Mouse (Mus musculus) forebrain, embryonic 15.5 days (tissue): ENCODE measurements around the gene Otop3. TPM values are rescaled to one million over a fixed set of nuclear protein-coding genes. Genes with fewer than 3 reads are reported as not detected.

Source experiments
- ATAC-seq: fragments of 200-750 bp; cut with Nextera tagmentation; replicated peaks from 2 replicates; pipeline ENCODE4 v1.8.0; 2017; ENCODE audit warnings: mild to moderate bottlenecking, moderate TSS enrichment, moderate library complexity
- H3K27ac ChIP-seq: fragments of 300-500 bp; sonication (generic); replicated peaks from 2 replicates; pipeline ENCODE4 v1.5.1; 2015; ENCODE audit warnings: mild to moderate bottlenecking, inconsistent platforms
- H3K27me3 ChIP-seq: fragments of 300-500 bp; sonication (generic); 2 replicates; pipeline ENCODE4 v1.6.1; 2015; ENCODE audit warnings: inconsistent platforms
- H3K36me3 ChIP-seq: fragments of 300-500 bp; sonication (generic); 2 replicates; pipeline ENCODE4 v1.6.1; 2015; ENCODE audit warnings: mild to moderate bottlenecking, inconsistent platforms
- H3K4me1 ChIP-seq: fragments of 300-500 bp; sonication (generic); 2 replicates; pipeline ENCODE4 v1.6.1; 2015; ENCODE audit warnings: inconsistent platforms
- H3K4me2 ChIP-seq: fragments of 300-500 bp; sonication (generic); replicated peaks from 2 replicates; pipeline ENCODE4 v1.6.1; 2015; ENCODE audit warnings: mild to moderate bottlenecking, inconsistent platforms
- H3K4me3 ChIP-seq: fragments of 300-500 bp; sonication (generic); 2 replicates; pipeline ENCODE4 v1.5.1; 2015; ENCODE audit warnings: mild to moderate bottlenecking, inconsistent platforms
- H3K9ac ChIP-seq: fragments of 300-500 bp; sonication (generic); replicated peaks from 2 replicates; pipeline ENCODE4 v1.6.1; 2015; ENCODE audit warnings: mild to moderate bottlenecking, inconsistent platforms
- H3K9me3 ChIP-seq: fragments of 300-500 bp; sonication (generic); 2 replicates; pipeline ENCODE4 v1.6.1; 2016; ENCODE audit warnings: inconsistent platforms
- WGBS: fragments of 180-500 bp; shearing (Covaris S2); methylation state at CpG from one replicate; pipeline ENCODE4 v1.1.7; 2015; ENCODE audit warnings: mixed read lengths; 5-methylcytosine and 5-hydroxymethylcytosine counted together
- polyA plus RNA-seq: library from polyadenylated mRNA; unstranded; fragments of >200 nt; fragmentation: Nextera tagmentation; extraction: Ambion mirVana; gene quantifications from 2 replicates; pipeline ENCODE4 v1.2.1, GENCODE M21; 2015

Otop3 gene
- 0.10 and 0.25 TPM in 2 replicates for polyA plus RNA-seq

DNA sequence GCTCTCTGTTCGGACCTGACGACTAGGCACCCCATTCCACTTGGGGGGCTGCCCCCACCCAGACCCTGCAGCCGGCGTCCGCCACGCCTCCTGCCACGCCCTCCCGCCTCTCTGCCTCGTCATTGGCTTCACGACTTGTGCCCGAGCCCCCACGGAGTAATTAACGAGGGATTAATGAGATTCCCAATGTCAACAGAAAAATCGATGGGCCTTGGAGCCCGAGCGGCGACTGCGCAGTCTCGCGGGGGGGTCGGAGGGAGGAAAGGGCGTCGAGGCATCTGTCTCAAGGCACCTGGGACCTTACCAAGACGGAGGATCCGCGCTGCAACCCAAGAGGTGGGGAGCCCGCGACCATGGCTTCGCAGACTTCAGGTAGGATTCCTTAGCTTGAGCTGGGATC lies at the start of gene Otop3:
Otop3 (plus strand) TSS at position 201 of the 400 bp plus-strand sequence.
- 3% methylated on average over 29 of the region's 29 CpGs for WGBS

DNA sequence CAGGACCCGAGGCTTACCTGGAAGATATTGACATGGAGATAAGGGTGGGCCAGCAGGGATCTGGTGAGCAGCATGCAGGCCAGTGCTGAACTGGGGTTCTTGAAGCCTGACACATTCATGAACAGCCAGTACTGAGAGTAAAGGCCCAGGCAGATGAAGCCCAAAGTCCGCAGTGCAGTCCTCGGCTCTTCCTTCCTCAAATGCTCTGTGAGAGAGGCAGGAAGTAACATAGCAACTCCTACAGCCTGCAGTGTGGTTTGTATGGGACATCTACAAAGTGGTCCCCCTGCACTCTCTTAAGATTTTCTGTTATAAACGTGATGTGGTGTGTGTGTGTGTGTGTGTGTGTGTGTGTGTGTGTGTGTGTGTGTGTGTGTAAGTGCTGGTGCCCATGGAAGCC lies 49.2 kb upstream of the Otop3 start:
- H3K9ac ChIP-seq = no peak overlapping the region
- H3K36me3 ChIP-seq = no peaks in the 10 kb centered on the region
- H3K9me3 ChIP-seq = no peaks in the 10 kb centered on the region

More for the DNA sequence above, at the start of gene Otop3:
- no peaks in the 10 kb centered on the region for H3K9me3 ChIP-seq
- H3K27me3 ChIP-seq = peaks cover 19% of the 10 kb centered on the region
- no peaks in the 10 kb centered on the region for H3K36me3 ChIP-seq
- peak within 1 kb of the TSS; percentile 25 for H3K4me3 ChIP-seq
- ATAC-seq = no peak
- H3K9ac ChIP-seq = no peak within 1 kb of the TSS; the same call in 1 of the 2 replicates
- H3K4me2 ChIP-seq = peak within 1 kb of the TSS; percentile 47
- peaks cover 9% of the 10 kb centered on the region for H3K4me1 ChIP-seq
- H3K27ac ChIP-seq = no peak within 1 kb of the TSS

DNA sequence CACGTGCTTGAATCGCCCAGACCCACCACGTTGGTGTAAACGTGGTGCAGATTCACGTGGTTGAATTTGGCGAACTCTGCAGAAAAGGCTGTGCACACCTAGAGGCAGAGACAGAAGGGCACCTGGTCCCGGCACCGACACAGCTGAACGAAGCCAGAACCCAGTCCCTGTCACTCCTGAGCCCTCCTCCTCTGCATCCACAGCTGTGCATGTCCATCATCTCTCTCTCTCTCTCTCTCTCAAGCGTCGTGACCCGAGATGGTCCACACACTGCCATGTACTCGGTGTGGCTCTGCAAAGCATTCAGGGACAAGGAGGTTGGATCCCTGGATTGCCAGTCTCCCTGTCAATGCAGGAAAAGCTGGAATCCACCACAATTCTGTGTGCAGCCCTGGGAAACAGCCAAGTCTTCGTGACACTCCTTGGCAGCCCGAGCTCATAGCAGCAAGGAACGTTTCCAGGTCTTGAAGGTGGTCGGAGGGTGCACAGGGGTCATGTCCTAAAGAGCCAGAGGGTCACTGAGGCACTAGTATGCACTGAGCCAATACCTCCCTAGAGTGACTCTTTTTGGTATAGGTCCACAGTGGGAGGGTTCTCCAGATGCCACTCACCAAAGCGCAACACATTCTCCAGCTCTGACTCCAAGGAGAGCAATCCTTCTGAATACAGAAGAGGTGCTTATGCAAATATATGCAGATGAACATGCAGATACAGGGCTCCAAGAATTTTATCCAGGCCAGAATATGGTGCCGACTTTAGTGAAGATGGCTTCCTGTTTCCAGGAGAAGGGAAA lies 48.1 kb upstream of the Otop3 start:
- H3K4me3 ChIP-seq = no peak overlapping the region
- no peak overlapping the region for H3K4me2 ChIP-seq
- no peaks in the 10 kb centered on the region for H3K36me3 ChIP-seq
- H3K9ac ChIP-seq = no peak overlapping the region
- no peaks in the 10 kb centered on the region for H3K9me3 ChIP-seq
- H3K27ac ChIP-seq = peak overlapping the region; percentile 66
- no peaks in the 10 kb centered on the region for H3K27me3 ChIP-seq
- 65% methylated on average over 19 of the region's 19 CpGs for WGBS
- peak; percentile 61; the same call in 1 of the 2 replicates for ATAC-seq
- H3K4me1 ChIP-seq = peaks cover 16% of the 10 kb centered on the region

More for the DNA sequence above, 49.2 kb upstream of the Otop3 start:
- H3K4me3 ChIP-seq = no peak overlapping the region
- peaks cover 16% of the 10 kb centered on the region for H3K4me1 ChIP-seq
- no peaks in the 10 kb centered on the region for H3K27me3 ChIP-seq
- no peak overlapping the region for H3K4me2 ChIP-seq
- H3K27ac ChIP-seq = no peak overlapping the region
- no peak for ATAC-seq
- WGBS = 74% methylated on average over 4 of the region's 4 CpGs

DNA sequence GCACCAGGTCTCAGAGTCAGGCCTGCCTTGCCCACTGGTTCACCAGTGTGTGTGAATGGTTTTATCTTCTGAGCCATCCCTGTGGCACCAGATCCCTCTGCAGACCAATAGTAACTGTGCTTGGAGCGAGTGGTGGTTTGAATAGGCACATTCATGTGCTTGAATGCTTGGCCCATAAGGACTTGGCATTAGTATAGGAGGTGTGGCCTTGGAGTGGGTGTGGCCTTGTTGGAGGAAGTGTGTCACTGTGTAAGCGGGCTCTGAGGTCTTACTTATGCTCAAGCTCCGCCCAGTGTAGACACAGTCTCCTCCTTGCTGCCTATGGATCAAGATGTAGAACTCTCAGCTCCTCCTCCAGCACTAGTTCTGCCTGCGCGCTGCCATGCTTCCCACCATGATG lies 47.1 kb upstream of the Otop3 start:
- ATAC-seq = no peak
- whole genome bisulfite sequencing = 69% methylated on average over 5 of the region's 5 CpGs
- H3K27ac ChIP-seq = no peak overlapping the region

DNA sequence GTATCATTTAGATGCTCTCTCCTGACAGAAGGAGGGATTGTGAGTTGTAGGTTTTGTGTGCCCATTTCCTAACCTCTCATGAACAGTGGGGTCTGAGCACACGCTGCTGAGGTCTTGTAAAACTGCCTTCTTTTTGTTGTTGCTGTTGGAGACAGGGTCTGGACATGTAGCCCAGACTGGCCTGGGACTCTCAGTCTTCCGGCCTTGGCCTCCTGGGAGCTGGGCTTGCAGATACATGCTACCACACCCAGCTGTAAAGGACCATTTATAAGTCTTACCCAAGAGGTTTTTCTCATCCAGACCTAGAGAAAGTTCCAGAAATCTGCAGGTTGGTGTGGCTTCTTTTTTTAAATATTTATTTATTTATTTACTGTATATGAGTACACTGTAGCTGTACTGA lies 46.2 kb upstream of the Otop3 start:
- Histone ChIP-seq H3K4me3 (no peak overlapping the region), H3K4me1 (peaks cover 16% of the 10 kb centered on the region), H3K27me3 (no peaks in the 10 kb centered on the region), H3K36me3 (no peaks in the 10 kb centered on the region), H3K4me2 (no peak overlapping the region), H3K9ac (no peak overlapping the region), H3K27ac (no peak overlapping the region), H3K9me3 (no peaks in the 10 kb centered on the region)
- WGBS = 88% methylated on average over 2 of the region's 2 CpGs
- no peak for ATAC-seq

More for the DNA sequence above, 47.1 kb upstream of the Otop3 start:
- H3K27me3 ChIP-seq = no peaks in the 10 kb centered on the region
- H3K4me3 ChIP-seq = no peak overlapping the region
- H3K4me1 ChIP-seq = peaks cover 16% of the 10 kb centered on the region
- no peaks in the 10 kb centered on the region for H3K36me3 ChIP-seq
- H3K4me2 ChIP-seq = no peak overlapping the region
- H3K9me3 ChIP-seq = no peaks in the 10 kb centered on the region
- H3K9ac ChIP-seq = no peak overlapping the region

DNA sequence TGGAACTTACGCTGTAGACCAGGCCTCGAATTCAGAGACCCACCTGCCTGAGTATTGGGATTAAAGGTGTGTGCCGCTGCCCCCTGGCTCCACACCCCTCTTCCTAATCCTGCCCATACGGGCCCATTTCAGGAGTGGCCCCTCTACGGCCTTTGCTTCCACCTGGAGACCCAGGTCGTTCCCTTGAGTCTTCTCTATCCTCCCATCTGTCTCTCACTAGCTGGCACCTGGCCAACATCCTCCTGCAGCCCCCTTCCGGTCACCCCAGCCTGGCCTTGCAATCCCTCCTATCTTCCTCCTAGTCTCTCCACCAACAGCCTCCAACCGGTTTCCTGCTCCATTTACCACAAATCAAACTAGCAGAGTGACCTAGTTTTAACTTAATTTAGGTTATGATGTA lies 44.6 kb upstream of the Otop3 start:
- no peaks in the 10 kb centered on the region for H3K36me3 ChIP-seq
- no peaks in the 10 kb centered on the region for H3K9me3 ChIP-seq
- H3K4me3 ChIP-seq = no peak overlapping the region
- no peak overlapping the region for H3K27ac ChIP-seq
- H3K27me3 ChIP-seq = no peaks in the 10 kb centered on the region
- H3K4me1 ChIP-seq = peaks cover 16% of the 10 kb centered on the region
- 82% methylated on average over 8 of the region's 8 CpGs for WGBS
- no peak for ATAC-seq
- H3K9ac ChIP-seq = no peak overlapping the region
- no peak overlapping the region for H3K4me2 ChIP-seq

DNA sequence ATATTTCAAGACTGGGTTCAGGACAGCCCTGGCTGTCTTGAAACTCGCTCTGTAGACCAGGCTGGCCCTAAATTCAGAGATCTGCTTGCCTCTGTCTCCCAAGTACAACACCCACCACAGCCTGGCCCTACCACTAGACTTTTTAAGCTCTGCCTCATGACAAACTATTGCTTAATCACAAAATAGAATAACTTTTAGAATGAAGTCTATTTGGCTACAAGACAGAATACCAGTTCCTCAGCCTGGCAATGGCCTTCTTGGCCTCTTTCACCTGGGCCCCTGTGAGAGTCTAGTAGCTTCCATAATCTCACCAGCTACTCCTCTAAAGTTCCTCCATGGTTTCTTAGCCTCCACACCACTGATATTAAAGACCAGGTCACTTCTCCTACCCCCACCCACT lies 44.2 kb upstream of the Otop3 start:
- no peak overlapping the region for H3K4me3 ChIP-seq
- H3K9ac ChIP-seq = no peak overlapping the region
- no peak overlapping the region for H3K4me2 ChIP-seq
- no peaks in the 10 kb centered on the region for H3K36me3 ChIP-seq
- no peaks in the 10 kb centered on the region for H3K9me3 ChIP-seq
- WGBS = 87% methylated on average over 1 of the region's 1 CpGs
- ATAC-seq = no peak
- H3K27me3 ChIP-seq = no peaks in the 10 kb centered on the region
- peaks cover 16% of the 10 kb centered on the region for H3K4me1 ChIP-seq
- no peak overlapping the region for H3K27ac ChIP-seq

DNA sequence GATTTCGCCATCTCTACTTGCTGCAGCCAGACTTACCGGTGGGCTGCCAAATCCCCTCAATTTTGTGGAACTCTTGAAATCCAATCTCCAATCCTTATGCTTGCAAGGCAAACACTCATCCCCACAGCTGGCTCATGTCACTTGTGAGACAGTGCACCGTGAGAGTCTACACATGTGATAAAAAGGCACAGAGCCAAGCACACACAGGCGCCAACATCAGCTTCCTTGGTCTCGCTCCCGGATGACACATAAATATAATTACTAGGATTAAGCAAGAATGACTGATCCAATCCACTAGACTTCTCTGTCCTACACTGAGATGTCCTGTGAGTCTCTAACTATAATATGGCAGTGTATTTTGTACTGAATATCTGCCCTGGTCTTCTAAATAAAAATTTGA lies 43.6 kb upstream of the Otop3 start:
- ATAC-seq = no peak
- Histone ChIP-seq H3K4me2 (no peak overlapping the region), H3K9me3 (no peaks in the 10 kb centered on the region), H3K27ac (no peak overlapping the region), H3K27me3 (no peaks in the 10 kb centered on the region), H3K9ac (no peak overlapping the region), H3K4me3 (no peak overlapping the region), H3K4me1 (peaks cover 15% of the 10 kb centered on the region), H3K36me3 (no peaks in the 10 kb centered on the region)
- 69% methylated on average over 6 of the region's 6 CpGs for whole genome bisulfite sequencing

DNA sequence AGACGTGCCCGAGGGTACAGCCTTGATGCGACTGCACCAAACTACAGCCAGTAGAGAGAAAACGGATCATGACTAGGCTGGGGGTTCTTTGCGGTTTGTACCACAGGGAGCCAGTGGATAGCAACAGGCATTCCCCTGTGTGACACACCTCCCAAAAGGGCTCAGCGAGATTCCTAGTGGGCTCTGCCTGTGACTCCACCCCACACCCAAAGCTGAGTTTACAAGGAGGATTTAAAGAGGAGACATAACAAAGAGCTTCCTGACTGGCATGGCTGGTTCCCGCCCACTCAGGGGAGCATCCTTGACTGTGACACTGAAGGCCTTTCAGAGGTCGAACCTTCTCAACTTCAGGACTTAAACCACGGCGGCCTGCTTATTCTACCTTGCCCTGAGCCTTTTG lies 43.0 kb upstream of the Otop3 start:
- Histone ChIP-seq H3K27ac (no peak overlapping the region), H3K9ac (no peak overlapping the region), H3K27me3 (no peaks in the 10 kb centered on the region), H3K9me3 (no peaks in the 10 kb centered on the region), H3K4me1 (peaks cover 10% of the 10 kb centered on the region), H3K4me3 (no peak overlapping the region), H3K36me3 (no peaks in the 10 kb centered on the region), H3K4me2 (no peak overlapping the region)
- WGBS = 85% methylated on average over 10 of the region's 10 CpGs
- no peak for ATAC-seq

DNA sequence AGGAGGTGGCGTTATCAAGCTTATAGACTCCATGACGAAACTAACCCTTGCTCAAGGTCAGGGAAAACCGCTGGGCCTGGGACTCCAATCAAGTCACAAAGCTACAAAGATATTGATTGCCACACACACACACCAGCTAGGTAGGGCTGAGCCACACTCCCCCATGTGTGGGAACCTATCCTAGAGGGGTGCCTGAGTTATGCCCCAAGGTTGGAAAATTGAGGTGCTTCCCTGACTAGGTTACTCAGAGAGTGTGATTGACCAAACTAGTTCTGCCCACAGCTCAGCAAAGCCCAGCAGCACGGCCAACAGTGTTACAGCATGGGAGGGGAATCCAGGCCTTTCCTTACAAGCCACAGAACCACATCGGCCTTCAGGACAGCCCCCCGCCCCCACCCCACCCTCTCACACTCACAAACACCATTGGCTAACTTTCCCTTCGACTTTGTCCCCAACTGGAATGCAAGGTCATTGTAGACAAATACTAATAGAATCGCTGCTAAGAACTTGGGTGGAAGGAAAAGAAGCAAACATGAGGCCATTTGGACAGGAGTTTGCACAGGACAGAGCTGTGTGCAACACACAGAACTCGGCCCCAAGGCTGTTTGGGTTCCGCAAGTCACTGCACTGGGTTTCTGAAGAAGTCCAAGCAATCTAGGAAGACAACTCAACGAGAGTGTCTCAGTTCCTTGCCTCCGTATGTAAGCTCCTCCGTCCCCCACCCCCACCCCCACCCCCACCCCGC lies 41.7 kb upstream of the Otop3 start:
- H3K9ac ChIP-seq = no peak overlapping the region
- H3K4me1 ChIP-seq = peaks cover 8% of the 10 kb centered on the region
- H3K9me3 ChIP-seq = no peaks in the 10 kb centered on the region
- ATAC-seq = no peak
- no peak overlapping the region for H3K4me3 ChIP-seq
- H3K36me3 ChIP-seq = no peaks in the 10 kb centered on the region
- WGBS = 73% methylated on average over 14 of the region's 14 CpGs
- H3K27me3 ChIP-seq = no peaks in the 10 kb centered on the region
- H3K27ac ChIP-seq = no peak overlapping the region
- no peak overlapping the region for H3K4me2 ChIP-seq

DNA sequence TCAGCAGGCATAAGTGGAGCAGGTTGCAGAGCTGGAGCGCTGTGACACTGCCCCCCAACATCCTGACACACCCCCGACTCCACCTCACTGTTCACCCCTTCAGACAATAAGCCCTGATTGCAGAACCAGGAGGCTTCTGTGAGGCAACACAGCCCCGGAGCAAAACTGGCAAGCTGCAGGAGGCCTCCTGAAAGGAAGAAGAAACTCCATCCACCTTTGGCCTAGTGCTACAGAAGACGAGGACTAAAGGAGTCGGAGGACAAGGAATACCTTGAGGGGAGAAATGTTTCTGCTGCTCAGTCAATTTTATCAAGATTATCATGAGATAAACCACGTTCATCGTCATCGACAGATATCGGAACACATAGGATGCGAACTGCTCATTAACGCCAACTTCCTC lies 38.6 kb upstream of the Otop3 start:
- Histone ChIP-seq H3K27ac (no peak overlapping the region), H3K4me3 (no peak overlapping the region), H3K4me2 (no peak overlapping the region), H3K27me3 (no peaks in the 10 kb centered on the region), H3K36me3 (no peaks in the 10 kb centered on the region), H3K9ac (no peak overlapping the region), H3K9me3 (no peaks in the 10 kb centered on the region), H3K4me1 (peaks cover 8% of the 10 kb centered on the region)
- no peak for ATAC-seq
- WGBS = 88% methylated on average over 11 of the region's 11 CpGs

DNA sequence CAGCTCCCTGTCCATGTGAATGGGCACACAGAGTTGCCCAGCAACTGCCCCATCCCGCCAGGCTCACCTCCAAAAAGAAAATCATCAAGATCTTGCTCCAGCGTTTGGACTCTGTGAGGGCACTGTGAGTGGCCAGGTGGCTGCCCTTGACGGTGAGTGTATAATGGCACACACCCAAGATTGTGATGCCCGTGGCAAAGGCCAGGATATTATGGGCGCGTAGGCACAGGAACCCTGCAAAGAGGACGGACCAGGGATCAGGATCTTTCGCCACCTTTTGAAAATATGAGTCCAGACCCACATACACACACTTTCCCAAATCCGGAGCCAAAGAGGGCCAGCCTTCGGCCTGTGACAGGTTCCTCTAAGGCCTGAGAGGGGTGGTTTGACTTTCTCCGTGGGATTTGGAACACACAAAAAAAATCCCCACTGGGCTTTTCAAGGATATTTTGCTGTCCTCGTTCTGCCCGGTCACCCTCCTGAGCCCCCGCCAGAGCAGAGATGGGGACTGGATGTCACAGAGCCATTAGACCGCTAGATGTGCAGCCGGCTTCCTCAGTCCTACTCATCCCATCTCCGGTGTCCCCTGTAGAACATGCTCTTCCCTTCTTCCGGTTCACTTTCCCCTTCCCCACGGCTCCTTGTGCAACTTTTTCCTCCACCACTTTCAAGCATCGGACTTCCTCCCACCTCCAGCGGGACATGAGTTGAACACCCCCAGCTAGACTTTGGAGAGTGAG lies 37.9 kb upstream of the Otop3 start:
- H3K36me3 ChIP-seq = no peaks in the 10 kb centered on the region
- WGBS = 52% methylated on average over 21 of the region's 21 CpGs
- no peaks in the 10 kb centered on the region for H3K9me3 ChIP-seq
- H3K9ac ChIP-seq = peak overlapping the region; percentile 55
- H3K27ac ChIP-seq = no peak overlapping the region
- peak overlapping the region; percentile 49 for H3K4me3 ChIP-seq
- peak; percentile 19; the same call in 1 of the 2 replicates for ATAC-seq
- no peaks in the 10 kb centered on the region for H3K27me3 ChIP-seq
- peak overlapping the region; percentile 81 for H3K4me2 ChIP-seq
- H3K4me1 ChIP-seq = peaks cover 8% of the 10 kb centered on the region
